Mouse (Mus musculus): Measurements from ENCODE around the gene Exoc8.
A peak's percentile ranks its signal among the peaks of the same experiment; 100 is the strongest.

Exoc8 gene

DNA sequence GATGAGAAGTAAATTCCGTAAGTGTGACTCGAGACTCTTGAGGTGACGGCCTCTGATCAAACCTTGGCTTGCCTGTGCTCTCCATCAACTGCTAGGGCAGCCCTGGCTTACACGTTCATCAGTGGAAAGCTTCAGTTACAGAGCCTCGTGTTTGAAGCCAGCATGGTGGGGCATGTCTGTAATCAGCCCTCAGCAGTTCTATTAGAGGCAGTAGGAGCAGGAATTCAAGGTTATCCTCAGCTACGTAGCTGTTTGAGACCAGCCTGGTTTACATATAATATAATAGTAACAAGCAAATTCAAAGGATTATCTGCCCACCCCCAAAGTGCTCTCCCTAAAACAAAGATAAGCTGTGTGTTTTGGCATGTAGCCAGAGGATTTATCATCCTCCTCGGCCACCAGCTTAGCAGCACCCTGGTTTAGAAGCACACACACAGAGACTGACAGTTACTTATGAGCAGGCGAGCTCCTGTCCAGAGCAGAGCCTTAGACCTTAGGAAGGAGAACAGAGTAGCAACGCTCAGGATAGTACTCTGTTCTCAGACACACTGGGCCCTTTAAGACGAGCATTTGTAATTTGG is 18.5 kb downstream of the Exoc8 start:
- no peak for DNase-seq (ENCODE audit: low read depth, low spot score)
- peaks cover 14% of the 10 kb centered on the region for H3K36me3 ChIP-seq (ENCODE audit: control insufficient read depth, insufficient read depth, low read length, poor library complexity, severe bottlenecking)
- no peaks in the 10 kb centered on the region for H3K27me3 ChIP-seq (ENCODE audit: control insufficient read depth, insufficient read depth, low read length, poor library complexity, severe bottlenecking)

GRCm38 (mm10) chr8:124878141-124878540 is 19.4 kb downstream of the Exoc8 start:
- no peak for DNase-seq (ENCODE audit: low read depth, low spot score)
- Histone ChIP-seq H3K36me3 (ENCODE audit: control insufficient read depth, insufficient read depth, low read length, poor library complexity, severe bottlenecking) (peaks cover 13% of the 10 kb centered on the region), H3K27me3 (ENCODE audit: control insufficient read depth, insufficient read depth, low read length, poor library complexity, severe bottlenecking) (no peaks in the 10 kb centered on the region)

GRCm38 (mm10) chr8:124872690-124873089 is 24.8 kb downstream of the Exoc8 start:
- Histone ChIP-seq H3K36me3 (ENCODE audit: control insufficient read depth, insufficient read depth, low read length, poor library complexity, severe bottlenecking) (peaks cover 10% of the 10 kb centered on the region), H3K27me3 (ENCODE audit: control insufficient read depth, insufficient read depth, low read length, poor library complexity, severe bottlenecking) (no peaks in the 10 kb centered on the region)
- DNase-seq (ENCODE audit: low read depth, low spot score), result no peak

DNA sequence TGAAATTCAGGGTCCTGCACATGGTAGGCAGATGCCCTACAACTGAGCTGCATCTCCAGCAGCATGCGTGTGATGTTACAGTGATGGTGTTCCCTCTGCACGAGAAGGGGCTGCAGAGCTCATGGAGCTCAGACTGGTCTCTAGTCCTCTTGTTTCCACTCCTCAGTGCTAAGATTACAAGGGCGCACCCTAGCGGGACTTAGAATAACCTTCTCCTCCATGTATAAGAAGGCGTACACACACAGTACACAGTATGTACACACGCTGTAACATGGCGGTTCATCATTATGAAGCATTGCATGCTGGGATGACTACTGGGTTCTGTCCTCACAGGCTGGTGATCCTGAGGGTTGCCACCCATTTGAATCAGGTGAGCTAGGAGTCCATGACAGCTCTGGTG is 25.4 kb downstream of the Exoc8 start:
- DNase-seq (ENCODE audit: low read depth, low spot score), result no peak
- no peaks in the 10 kb centered on the region for H3K27me3 ChIP-seq (ENCODE audit: control insufficient read depth, insufficient read depth, low read length, poor library complexity, severe bottlenecking)
- peaks cover 7% of the 10 kb centered on the region for H3K36me3 ChIP-seq (ENCODE audit: control insufficient read depth, insufficient read depth, low read length, poor library complexity, severe bottlenecking)

DNA sequence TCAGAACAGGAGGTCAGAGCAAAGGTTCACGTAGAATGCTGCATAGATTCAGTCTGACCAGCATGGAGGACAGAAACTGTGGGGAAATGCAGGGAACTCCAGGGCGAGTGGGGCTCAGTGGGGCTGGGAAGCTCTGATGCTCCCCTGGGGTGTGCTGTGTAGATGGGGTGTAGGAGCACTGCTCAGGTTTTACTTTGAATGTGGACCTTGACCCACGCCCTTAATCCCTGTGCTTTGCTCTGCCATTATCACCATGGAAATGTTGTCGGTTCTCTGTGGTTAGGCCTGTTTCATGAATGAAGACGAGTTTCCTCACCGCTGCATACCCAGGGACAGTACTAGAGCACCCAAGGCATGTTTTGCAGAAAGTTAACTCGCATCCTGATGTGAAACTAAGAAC is 26.0 kb downstream of the Exoc8 start:
- no peak for DNase-seq (ENCODE audit: low read depth, low spot score)
- no peaks in the 10 kb centered on the region for H3K27me3 ChIP-seq (ENCODE audit: control insufficient read depth, insufficient read depth, low read length, poor library complexity, severe bottlenecking)
- H3K36me3 ChIP-seq (ENCODE audit: control insufficient read depth, insufficient read depth, low read length, poor library complexity, severe bottlenecking), result peaks cover 7% of the 10 kb centered on the region

DNA sequence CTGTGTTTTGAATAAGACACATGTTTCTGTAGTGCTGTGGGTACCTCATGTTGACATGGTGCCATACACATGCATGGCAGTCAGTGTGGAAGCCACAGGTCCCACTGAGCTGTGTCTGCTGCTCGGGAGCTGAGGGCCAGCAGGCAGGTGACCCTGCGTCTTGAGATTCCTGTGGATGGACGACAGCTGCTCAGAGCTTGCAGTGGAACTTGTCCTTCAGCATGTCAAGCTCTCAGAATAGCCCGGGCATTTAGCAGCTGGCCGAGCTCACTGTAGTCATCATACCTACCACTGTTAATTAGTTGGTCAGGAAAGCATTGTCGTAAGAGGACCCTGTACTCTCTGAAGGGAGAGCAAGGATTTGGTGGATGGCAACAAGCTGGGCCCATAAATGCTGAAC is 27.8 kb downstream of the Exoc8 start:
- H3K27me3 ChIP-seq (ENCODE audit: control insufficient read depth, insufficient read depth, low read length, poor library complexity, severe bottlenecking), result no peaks in the 10 kb centered on the region
- no peak for DNase-seq (ENCODE audit: low read depth, low spot score)
- peaks cover 7% of the 10 kb centered on the region for H3K36me3 ChIP-seq (ENCODE audit: control insufficient read depth, insufficient read depth, low read length, poor library complexity, severe bottlenecking)

DNA sequence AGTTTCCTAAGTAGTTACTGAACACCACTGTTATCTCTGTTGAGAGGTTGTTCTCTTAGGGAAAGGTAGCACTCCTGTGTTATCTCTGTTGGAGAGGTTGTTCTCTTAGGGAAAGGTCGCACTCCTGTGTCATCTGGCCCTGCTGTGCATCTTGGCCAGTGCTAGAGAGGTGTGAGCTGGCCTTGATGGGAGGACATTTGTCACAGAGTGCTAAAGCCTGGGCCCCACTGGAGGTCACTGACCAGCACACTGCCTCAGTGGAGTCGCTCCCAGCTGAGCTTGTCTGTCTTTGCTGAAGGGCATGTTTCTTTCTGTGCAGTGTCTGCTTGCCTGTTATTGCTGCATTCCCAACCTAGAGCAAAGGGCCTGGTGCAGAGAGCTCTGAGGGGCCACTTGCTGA is 30.4 kb downstream of the Exoc8 start:
- Histone ChIP-seq H3K36me3 (ENCODE audit: control insufficient read depth, insufficient read depth, low read length, poor library complexity, severe bottlenecking) (no peaks in the 10 kb centered on the region; the same call in none of the 2 replicates), H3K27me3 (ENCODE audit: control insufficient read depth, insufficient read depth, low read length, poor library complexity, severe bottlenecking) (no peaks in the 10 kb centered on the region)
- DNase-seq (ENCODE audit: low read depth, low spot score), result no peak

- no peaks in the 10 kb centered on the region for H3K27me3 ChIP-seq (ENCODE audit: control insufficient read depth, insufficient read depth, low read length, poor library complexity, severe bottlenecking)
- no peaks in the 10 kb centered on the region; the same call in none of the 2 replicates for H3K36me3 ChIP-seq (ENCODE audit: control insufficient read depth, insufficient read depth, low read length, poor library complexity, severe bottlenecking)
- DNase-seq (ENCODE audit: low read depth, low spot score), result peak; percentile 27
Measured at GRCm38 (mm10) chr8:124866669-124867068, 30.8 kb downstream of the Exoc8 start.

DNA sequence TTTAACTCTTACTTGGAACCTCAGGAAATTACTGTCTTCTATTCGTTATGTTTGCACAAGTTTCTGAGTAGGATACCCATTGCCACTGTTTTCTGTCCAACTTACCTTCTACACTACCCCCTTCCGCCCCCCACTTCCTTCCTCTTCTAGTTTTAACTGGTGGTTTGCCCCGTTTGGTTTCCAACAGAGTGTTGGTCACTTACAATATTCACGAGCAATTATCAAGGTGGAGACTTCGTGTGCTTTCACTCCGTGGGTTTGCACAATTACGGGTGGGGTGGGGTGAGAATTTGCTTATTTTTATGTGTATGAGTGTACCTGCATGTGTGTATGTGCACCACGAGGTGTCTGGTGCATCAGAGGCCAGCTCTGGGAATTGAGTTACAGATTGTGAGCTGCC is 33.8 kb downstream of the Exoc8 start:
- DNase-seq (ENCODE audit: low read depth, low spot score), result peak; percentile 39
- H3K36me3 ChIP-seq (ENCODE audit: control insufficient read depth, insufficient read depth, low read length, poor library complexity, severe bottlenecking), result no peaks in the 10 kb centered on the region; the same call in 1 of the 2 replicates
- H3K27me3 ChIP-seq (ENCODE audit: control insufficient read depth, insufficient read depth, low read length, poor library complexity, severe bottlenecking), result no peaks in the 10 kb centered on the region

DNA sequence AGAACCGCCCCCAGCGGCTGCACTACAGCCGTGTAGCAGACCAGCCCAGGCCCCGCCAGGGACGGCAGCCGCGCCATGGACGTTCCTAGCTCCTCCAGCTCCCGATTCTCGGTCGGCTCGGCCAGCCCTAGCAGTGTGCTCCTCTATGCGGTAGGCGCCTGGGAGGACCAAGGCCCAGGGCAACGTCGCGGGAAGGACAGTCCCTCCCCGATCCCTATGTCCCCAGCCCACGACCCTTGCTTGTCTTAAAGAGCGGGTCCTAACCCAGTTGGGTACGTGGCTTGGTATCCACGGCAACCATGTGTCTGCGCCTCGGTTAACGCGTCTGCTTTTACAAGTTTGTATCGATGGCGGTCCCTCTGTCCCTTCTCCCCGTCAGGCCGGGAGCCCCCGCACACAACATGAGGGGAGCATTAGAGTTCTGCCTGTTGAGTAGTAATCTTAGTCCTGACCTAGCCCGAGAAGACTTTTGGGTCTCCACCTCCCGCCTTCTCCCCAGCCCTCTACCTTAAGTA is 34.3 kb downstream of the Exoc8 start:
- no peak for DNase-seq (ENCODE audit: low read depth, low spot score)

GRCm38 (mm10) chr8:124862321-124863162 is 35.0 kb downstream of the Exoc8 start, which contains the start of the genes Gnpat and 2810004N23Rik:
Gene Gnpat (plus strand): TSS chr8:124863033.
Gene 2810004N23Rik (minus strand): TSS chr8:124863120.
- H3K27me3 ChIP-seq (ENCODE audit: control insufficient read depth, insufficient read depth, low read length, poor library complexity, severe bottlenecking), result no peaks in the 10 kb centered on the region
- peak; percentile 90 for DNase-seq (ENCODE audit: low read depth, low spot score)
- H3K36me3 ChIP-seq (ENCODE audit: control insufficient read depth, insufficient read depth, low read length, poor library complexity, severe bottlenecking), result peaks cover 2% of the 10 kb centered on the region

More for the DNA sequence above, 34.3 kb downstream of the Exoc8 start:
- H3K36me3 ChIP-seq (ENCODE audit: control insufficient read depth, insufficient read depth, low read length, poor library complexity, severe bottlenecking), result peaks cover 1% of the 10 kb centered on the region
- no peaks in the 10 kb centered on the region for H3K27me3 ChIP-seq (ENCODE audit: control insufficient read depth, insufficient read depth, low read length, poor library complexity, severe bottlenecking)

GRCm38 (mm10) chr8:124860188-124860587 is 37.3 kb downstream of the Exoc8 start:
- Histone ChIP-seq H3K36me3 (ENCODE audit: control insufficient read depth, insufficient read depth, low read length, poor library complexity, severe bottlenecking) (peaks cover 9% of the 10 kb centered on the region), H3K27me3 (ENCODE audit: control insufficient read depth, insufficient read depth, low read length, poor library complexity, severe bottlenecking) (no peaks in the 10 kb centered on the region)
- no peak for DNase-seq (ENCODE audit: low read depth, low spot score)

DNA sequence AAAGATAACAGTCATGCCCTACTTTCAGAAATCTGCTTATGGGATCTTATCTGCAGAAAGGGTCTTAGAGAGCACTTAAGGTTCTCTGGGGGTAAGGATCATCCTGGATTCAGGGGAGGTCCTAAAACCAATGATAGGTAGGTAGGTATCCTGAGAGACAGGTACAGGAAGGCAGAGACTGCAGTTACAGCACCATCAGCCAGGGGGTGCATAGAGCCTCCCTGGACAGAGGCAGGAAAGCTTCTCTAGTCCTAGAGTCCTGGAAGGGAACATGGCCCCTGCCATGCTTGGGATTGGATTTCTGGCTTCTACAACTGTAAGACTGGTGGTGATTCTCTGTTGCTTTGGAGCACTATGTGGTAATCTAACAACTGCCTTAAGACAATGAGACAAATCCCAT is 38.0 kb downstream of the Exoc8 start:
- Histone ChIP-seq H3K36me3 (ENCODE audit: control insufficient read depth, insufficient read depth, low read length, poor library complexity, severe bottlenecking) (peaks cover 12% of the 10 kb centered on the region), H3K27me3 (ENCODE audit: control insufficient read depth, insufficient read depth, low read length, poor library complexity, severe bottlenecking) (no peaks in the 10 kb centered on the region)
- peak; percentile 60 for DNase-seq (ENCODE audit: low read depth, low spot score)

DNA sequence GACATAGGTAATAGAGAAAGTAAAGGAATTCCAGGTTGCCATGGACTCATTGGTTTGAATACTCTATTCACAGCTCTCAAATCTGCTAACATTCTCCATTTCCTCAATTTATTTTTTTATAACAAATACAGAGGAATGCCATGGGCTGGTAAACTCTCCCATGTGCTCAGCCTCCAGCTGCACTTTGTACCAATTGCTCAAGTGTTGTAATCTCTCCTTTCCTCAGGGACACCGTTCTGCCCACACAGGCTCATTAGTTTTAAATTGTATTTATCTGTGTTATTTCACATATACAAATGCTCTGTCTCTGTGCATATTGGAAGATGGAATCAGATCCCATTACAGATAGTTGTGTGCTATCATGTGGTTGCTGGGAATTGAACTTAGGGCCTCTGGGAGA is 44.0 kb downstream of the Exoc8 start:
- no peak for DNase-seq (ENCODE audit: low read depth, low spot score)
- H3K36me3 ChIP-seq (ENCODE audit: control insufficient read depth, insufficient read depth, low read length, poor library complexity, severe bottlenecking), result peaks cover 12% of the 10 kb centered on the region
- H3K27me3 ChIP-seq (ENCODE audit: control insufficient read depth, insufficient read depth, low read length, poor library complexity, severe bottlenecking), result no peaks in the 10 kb centered on the region

- Histone ChIP-seq H3K27me3 (ENCODE audit: control insufficient read depth, insufficient read depth, low read length, poor library complexity, severe bottlenecking) (no peaks in the 10 kb centered on the region), H3K36me3 (ENCODE audit: control insufficient read depth, insufficient read depth, low read length, poor library complexity, severe bottlenecking) (peaks cover 6% of the 10 kb centered on the region; the same call in 1 of the 2 replicates)
- no peak for DNase-seq (ENCODE audit: low read depth, low spot score)
Measured at GRCm38 (mm10) chr8:124845573-124845972, 51.9 kb downstream of the Exoc8 start.

Data from splenic B cell, adult 2 months (primary cell).